Mouse (Mus musculus): ENCODE data around the gene Aff4.

DNA sequence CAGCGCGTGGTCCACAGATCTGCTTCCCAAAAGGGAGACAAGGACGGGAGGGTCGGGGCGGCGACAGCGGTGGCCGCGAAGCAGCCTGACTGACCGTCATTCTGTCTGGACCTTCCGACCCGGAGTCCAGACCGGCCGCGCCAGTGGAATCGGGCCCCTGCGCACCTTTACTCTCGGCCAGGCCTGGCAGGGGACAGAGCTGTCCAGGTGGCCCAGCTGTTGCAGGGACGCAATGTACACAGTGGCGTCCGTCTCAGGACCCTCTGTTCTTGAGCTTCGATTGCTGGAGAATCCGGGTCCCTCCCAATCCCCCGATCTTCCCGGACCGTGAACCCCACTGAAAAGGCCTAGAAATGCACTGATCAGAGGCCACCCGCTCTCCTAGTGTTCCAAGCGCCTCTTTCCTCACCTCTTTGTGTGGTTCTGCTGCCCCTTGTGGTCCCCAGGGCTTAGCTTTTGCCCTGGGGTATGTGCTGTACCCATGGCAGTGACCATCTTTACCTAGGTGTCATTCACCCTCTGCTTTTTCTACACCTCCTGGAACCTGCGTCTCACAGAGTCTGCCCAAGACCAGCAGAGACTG is 106.8 kb downstream of the Aff4 start:
- TF ChIP-seq POLR2A (IDR thresholded peaks at IDR 0.05; ENCODE audit: borderline replicate concordance, extremely low read depth, insufficient read depth, insufficient read length, poor library complexity, severe bottlenecking) (no peak), CTCF (IDR thresholded peaks at IDR 0.05; ENCODE audit: borderline replicate concordance, extremely low read depth, insufficient read depth, insufficient read length) (0 out of 2 replicates have a peak, but pooled peaks have one; percentile 0)
